Mouse (Mus musculus) neutrophil, adult 5-6 weeks (primary cell): ENCODE data around the gene Ap2m1. TPM values are rescaled to one million over a fixed set of nuclear protein-coding genes. Genes with fewer than 3 reads are reported as not detected.

Experiments used
- ATAC-seq: fragments of 151-379, 151-347 bp; 2 replicates; pipeline ENCODE4 v1.8.0; 2017; ENCODE audit warnings: mild to moderate bottlenecking, moderate TSS enrichment; ENCODE audit not compliant: insufficient number of reproducible peaks, poor library complexity, low FRiP score, severe bottlenecking; ENCODE audit errors: extremely low read depth
- total RNA-seq: library from RNA; stranded (forward); fragments of 200-1000 nt; gene quantifications from 2 replicates; pipeline ENCODE4 v1.2.3, GENCODE M21; 2017

Gene Ap2m1
- total RNA-seq, 1 experiment from 2014 or later = 176 TPM

DNA sequence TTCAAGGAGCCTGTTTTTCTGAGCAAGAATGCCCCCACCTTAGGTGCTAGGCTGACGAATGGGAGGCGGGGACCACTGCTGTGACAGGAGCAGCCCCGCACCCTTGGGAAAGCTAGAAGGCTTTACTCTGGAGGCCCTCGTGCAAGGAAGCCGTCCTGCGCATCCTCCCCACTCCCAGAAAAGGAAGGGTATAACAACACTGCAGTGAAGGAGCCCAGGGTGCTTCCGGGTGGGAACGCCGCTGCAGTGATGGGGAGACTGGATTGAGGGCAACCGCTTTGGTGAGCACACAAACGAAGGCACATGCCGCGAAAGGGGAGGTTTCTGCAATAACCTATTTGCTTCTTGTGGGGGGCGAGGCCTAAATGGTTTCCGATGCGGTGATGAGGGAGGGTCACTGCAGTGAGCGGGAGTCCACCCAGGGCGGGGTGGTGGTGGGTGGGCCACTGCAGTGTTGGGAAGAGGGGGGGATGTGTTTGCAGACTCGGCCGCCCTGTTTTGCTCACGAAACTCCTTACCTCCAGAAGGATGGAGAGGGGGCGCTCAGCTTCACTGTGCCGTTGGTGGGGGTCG is 54.2 kb downstream of the Ap2m1 start, which contains the start of gene Vwa5b2:
Gene Vwa5b2 (plus strand): TSS at position 106 of the 573 bp plus-strand sequence.
- ATAC-seq = no peak

DNA sequence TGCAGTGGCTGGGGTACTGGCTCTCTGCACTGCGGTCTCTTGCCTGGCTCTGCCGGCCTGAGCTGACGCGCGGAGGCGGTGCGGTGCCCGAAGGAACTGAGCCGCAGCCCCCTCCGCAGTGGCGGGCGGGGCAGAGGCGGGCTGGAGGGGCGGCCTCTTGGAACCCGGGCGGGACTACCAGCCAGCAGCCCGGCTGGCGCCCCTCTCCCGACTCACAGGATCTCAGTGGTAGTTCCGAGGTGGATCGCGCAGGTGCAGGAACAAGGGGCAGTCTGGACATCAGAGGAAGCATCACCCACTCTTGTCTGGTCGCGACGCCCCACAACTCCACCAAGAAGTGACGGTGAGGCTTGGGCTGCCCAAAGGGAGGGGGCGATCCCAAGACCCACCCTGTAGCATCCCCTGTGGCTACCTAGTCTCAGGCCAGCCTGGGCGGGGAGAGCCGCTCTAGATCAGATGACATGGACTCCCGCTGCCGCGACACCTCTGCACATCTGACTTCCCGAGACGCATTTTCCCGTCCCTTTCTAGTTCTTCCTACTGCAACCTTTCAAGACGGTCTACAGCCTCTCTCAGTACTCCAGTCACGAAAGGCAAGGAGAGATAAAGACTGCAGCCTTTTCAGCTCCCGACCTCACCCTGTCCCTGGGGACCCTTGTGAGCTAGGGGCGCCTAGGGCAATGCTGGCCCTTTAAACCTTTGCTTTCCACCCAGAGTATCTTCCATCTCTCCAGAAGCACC is 54.8 kb downstream of the Ap2m1 start:
- ATAC-seq = no peak

DNA sequence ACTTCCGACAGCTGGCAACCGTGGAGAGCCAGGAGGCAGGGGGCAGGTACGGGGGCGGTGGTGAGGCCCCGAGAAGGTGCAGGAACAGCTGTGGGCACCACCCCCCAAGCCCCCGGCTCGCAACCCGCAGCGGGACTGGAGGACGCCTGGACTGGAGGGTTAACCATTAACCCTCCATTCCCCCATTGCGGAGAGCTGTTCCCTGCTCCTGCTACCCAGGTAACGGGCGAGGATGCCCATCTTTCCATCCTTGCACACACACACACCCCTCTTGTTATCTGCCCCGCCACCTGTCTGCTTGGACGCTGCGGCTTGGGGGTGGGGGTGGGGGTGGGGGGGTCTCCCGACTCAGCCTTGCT is 55.4 kb downstream of the Ap2m1 start:
- ATAC-seq = no peak

DNA sequence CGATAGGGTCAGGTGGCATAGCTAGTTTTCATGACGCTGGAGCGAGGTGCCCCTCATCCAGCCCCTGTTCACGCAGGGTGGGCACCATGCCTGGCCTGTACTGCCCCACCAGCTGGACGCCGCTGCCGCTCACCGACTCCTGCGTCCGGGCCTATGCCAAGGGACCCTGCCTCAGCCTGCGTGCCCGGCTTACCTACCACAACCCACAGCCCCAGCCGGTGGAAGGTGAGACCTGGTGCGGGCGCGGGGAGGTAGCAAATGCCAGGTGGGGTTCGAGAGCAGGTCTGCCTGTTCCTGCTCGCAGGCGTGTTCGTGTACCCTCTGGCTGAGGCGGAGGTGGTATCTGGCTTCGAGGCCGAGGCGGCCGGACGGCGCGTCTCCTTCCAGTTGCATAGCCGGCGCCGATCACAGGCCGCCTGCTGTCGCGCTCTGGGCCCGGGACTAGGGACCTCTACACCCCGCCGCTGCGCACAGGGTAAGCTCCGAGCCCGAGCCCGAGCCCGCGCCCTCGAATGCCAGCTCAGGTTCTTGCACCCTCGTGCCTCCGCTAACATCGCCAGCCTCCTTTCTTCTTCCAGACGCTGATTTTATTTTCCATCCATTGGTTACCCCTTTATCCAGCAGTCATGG is 55.9 kb downstream of the Ap2m1 start:
- ATAC-seq = no peak

Other genes with a start within 250 kb of the Ap2m1 start
- 51.7 and 57.6 TPM in 2 replicates for gene Parl, start 233.1 kb upstream of the Ap2m1 start, total RNA-seq
- gene Cyp2ab1, start 210.1 kb upstream of the Ap2m1 start, total RNA-seq = 2.1 and 2.5 TPM in 2 replicates
- 23.8 and 24.0 TPM in 2 replicates for gene Abcc5, start 109.1 kb upstream of the Ap2m1 start, total RNA-seq
- gene Eif2b5, start 36.7 kb upstream of the Ap2m1 start, total RNA-seq = 47.6 and 49.8 TPM in 2 replicates
- gene Dvl3, start 18.5 kb upstream of the Ap2m1 start, total RNA-seq = 7.1 and 8.8 TPM in 2 replicates
- gene Abcf3, start 13.1 kb downstream of the Ap2m1 start, total RNA-seq = 121 and 129 TPM in 2 replicates
- gene Vwa5b2, start 54.0 kb downstream of the Ap2m1 start, total RNA-seq = not detected in 2 replicates
- gene Eef1akmt4, start 76.1 kb downstream of the Ap2m1 start, total RNA-seq = 0.35 and 1.2 TPM in 2 replicates
- gene Gm49333, start 76.1 kb downstream of the Ap2m1 start, total RNA-seq = not detected in 2 replicates
- 4.2 and 6.5 TPM in 2 replicates for gene Alg3, start 76.3 kb downstream of the Ap2m1 start, total RNA-seq
- gene Camk2n2, start 85.8 kb downstream of the Ap2m1 start, total RNA-seq = not detected in 2 replicates
- not detected in 2 replicates for gene Ece2, start 94.3 kb downstream of the Ap2m1 start, total RNA-seq
- gene Psmd2, start 116.2 kb downstream of the Ap2m1 start, total RNA-seq = 81.6 and 82.6 TPM in 2 replicates
- 148 and 172 TPM in 2 replicates for gene Eif4g1, start 132.8 kb downstream of the Ap2m1 start, total RNA-seq
- 0.61 TPM in 1 of 2 replicates, not detected in the other for gene Fam131a, start 157.8 kb downstream of the Ap2m1 start, total RNA-seq
- 14.7 and 21.9 TPM in 2 replicates for gene Polr2h, start 182.2 kb downstream of the Ap2m1 start, total RNA-seq
- gene Clcn2, start 182.3 kb downstream of the Ap2m1 start, total RNA-seq = 2.7 and 4.2 TPM in 2 replicates
- not detected in 2 replicates for gene Chrd, start 197.6 kb downstream of the Ap2m1 start, total RNA-seq
- gene Thpo, start 199.0 kb downstream of the Ap2m1 start, total RNA-seq = not detected in 2 replicates